Mouse (Mus musculus) liver, embryonic 15.5 days (tissue): ENCODE measurements at regions not wholly inside any gene's neighbourhood (a gene's known extent, or its start where the extent isn't known, plus 50 kb on each side); places are given as distances from the start of the nearest gene placed in this dataset.

Source experiments
- ATAC-seq: fragments of 200-750 bp; cut with Nextera tagmentation; 2 replicates; pipeline ENCODE4 v1.8.0; 2017; ENCODE audit warnings: moderate number of reproducible peaks, mild to moderate bottlenecking, moderate library complexity; ENCODE audit not compliant: insufficient read depth
- H3K27ac ChIP-seq: fragments of 300-500 bp; sonication (generic); replicated peaks from 2 replicates; pipeline ENCODE4 v1.5.1; 2015; ENCODE audit warnings: mild to moderate bottlenecking, inconsistent platforms
- H3K27me3 ChIP-seq: fragments of 300-500 bp; sonication (generic); 2 replicates; pipeline ENCODE4 v1.6.1; 2015; ENCODE audit warnings: mild to moderate bottlenecking, inconsistent platforms
- H3K36me3 ChIP-seq: fragments of 300-500 bp; sonication (generic); replicated peaks from 2 replicates; pipeline ENCODE4 v1.6.1; 2015; ENCODE audit warnings: moderate library complexity, mild to moderate bottlenecking, inconsistent platforms
- H3K4me1 ChIP-seq: fragments of 300-500 bp; sonication (generic); replicated peaks from 2 replicates; pipeline ENCODE4 v1.6.1; 2015; ENCODE audit warnings: inconsistent platforms
- H3K4me2 ChIP-seq: fragments of 300-500 bp; sonication (generic); 2 replicates; pipeline ENCODE4 v1.6.1; 2015; ENCODE audit warnings: moderate library complexity, mild to moderate bottlenecking, inconsistent platforms
- H3K4me3 ChIP-seq: fragments of 300-500 bp; sonication (generic); replicated peaks from 2 replicates; pipeline ENCODE4 v1.5.1; 2015; ENCODE audit warnings: mild to moderate bottlenecking, inconsistent platforms
- H3K9ac ChIP-seq: fragments of 300-500 bp; sonication (generic); 2 replicates; pipeline ENCODE4 v1.6.1; 2015; ENCODE audit warnings: moderate library complexity, mild to moderate bottlenecking, inconsistent platforms
- H3K9me3 ChIP-seq: fragments of 300-500 bp; sonication (generic); replicated peaks from 2 replicates; pipeline ENCODE4 v1.6.1; 2016; ENCODE audit warnings: inconsistent platforms
- WGBS: fragments of 180-500 bp; shearing (Covaris S2); methylation state at CpG from one replicate; pipeline ENCODE4 v1.1.7; 2015; ENCODE audit warnings: mixed read lengths; ENCODE audit not compliant: insufficient replicate concordance; 5-methylcytosine and 5-hydroxymethylcytosine counted together

DNA sequence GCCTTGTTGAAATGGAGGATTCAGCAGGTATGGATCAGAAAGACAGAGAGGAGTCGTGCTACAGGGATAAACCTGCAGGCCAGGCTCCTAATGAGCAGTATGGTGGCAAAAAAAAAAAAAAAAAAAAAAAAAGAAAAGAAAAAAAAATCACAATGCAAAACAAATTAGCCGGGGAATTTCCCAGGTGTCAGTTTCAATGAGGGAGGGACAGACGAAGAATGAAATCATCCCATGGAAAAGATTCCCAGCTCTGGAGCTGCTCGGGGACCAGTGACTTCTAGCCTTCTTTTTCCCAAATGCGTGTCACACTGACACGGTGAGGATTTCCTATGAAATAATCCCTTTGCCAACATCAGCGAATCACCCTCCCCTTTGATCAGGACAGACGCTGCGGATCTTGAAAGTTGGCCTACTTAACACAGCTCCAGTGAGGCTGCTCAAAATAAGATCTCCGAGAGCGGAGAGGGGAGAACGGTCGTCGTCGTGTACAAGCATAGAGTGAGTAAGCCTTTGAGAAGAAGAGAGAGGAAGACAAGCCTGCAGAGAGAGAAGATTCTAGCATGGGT lies 368.5 kb upstream of the Jarid2 start:
- no peaks in the 10 kb centered on the region for H3K9me3 ChIP-seq

DNA sequence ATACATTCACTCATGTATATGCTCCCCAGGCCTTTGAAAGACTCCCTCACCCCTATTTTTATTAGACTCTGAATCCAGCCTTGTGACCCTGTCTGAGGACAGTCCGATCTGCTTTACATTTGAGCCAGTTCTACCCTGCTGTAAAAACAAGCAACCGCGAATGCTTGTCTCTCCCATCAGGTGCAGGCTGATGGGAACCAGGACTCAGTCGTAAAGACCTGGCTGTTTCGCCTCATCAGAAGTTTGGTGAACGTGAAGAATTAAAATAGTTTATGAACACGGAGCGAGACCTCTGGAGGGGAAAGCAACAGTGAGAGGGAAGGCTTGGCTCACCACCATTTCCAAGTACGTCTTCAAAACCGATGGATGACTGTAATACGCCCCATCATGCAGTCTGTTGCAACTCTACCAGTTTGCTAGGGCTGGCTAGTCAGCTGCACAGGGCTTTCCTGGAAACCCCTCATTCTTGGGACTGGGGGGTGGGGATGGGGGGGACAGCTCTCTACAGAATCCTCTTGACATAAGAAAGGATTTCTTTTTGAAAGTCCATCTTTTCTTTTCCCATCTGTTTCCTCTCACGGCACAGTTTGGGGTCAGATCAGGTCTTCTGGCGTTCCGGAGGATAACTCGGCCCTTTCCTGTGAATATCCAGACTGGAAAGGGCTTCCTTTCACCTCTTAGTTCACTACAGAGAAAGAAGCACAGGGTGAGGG lies 366.8 kb upstream of the Jarid2 start:
- Histone ChIP-seq H3K36me3 (no peaks in the 10 kb centered on the region), H3K4me3 (no peak overlapping the region), H3K27me3 (no peaks in the 10 kb centered on the region), H3K9me3 (no peaks in the 10 kb centered on the region), H3K9ac (no peak overlapping the region), H3K4me1 (no peaks in the 10 kb centered on the region), H3K4me2 (no peak overlapping the region), H3K27ac (no peak overlapping the region)
- 58% methylated on average over 15 of the region's 15 CpGs for WGBS
- no peak for ATAC-seq

More for the DNA sequence above, 368.5 kb upstream of the Jarid2 start:
- Histone ChIP-seq H3K27me3 (no peaks in the 10 kb centered on the region), H3K36me3 (no peaks in the 10 kb centered on the region), H3K4me1 (no peaks in the 10 kb centered on the region), H3K9ac (no peak overlapping the region), H3K27ac (no peak overlapping the region), H3K4me3 (no peak overlapping the region), H3K4me2 (no peak overlapping the region)
- ATAC-seq = no peak
- WGBS = 70% methylated on average over 15 of the region's 15 CpGs

DNA sequence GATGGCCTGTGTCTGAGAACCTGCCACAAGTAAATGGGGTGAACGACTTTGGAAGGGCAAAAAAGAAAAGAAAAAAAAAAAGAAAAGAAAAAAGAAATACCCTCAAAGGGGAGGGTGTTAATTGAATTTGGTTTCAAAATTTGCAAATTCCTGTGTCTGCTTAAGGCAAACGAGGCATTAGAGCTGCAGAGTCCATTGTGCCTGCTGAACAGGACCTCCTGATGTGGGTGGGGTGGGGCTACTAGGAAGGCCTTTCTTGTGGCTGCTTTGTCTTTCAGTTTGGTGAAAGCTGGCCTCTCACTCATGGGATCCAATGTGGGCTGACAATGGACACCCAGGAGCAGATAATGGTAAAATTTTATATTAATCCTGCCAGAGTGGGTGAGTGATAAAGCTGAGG lies 366.3 kb upstream of the Jarid2 start:
- no peak overlapping the region for H3K9ac ChIP-seq
- no peaks in the 10 kb centered on the region for H3K4me1 ChIP-seq
- 35% methylated on average over 2 of the region's 2 CpGs for WGBS
- no peaks in the 10 kb centered on the region for H3K27me3 ChIP-seq
- H3K9me3 ChIP-seq = no peaks in the 10 kb centered on the region
- no peak for ATAC-seq
- no peak overlapping the region for H3K4me3 ChIP-seq
- no peak overlapping the region for H3K4me2 ChIP-seq
- H3K36me3 ChIP-seq = no peaks in the 10 kb centered on the region
- H3K27ac ChIP-seq = no peak overlapping the region

DNA sequence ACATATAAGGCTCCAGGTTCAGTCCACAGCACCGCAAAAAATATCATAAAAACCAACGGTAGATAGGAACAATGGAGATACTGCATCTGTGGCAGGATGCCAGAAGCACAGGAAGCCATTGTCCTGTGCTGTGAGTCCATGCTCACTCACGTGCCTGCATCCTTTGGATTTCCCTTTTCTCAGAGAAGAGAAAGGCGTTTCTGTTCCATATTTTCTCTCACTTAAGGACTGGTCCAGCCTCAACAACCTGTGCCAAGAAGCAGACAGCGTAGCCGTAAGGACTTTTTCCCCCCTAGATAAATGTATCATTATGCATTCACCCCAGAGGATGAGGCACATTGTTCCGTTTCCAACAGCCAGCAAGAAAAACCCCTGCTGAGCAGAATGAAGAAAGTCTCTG lies 360.0 kb upstream of the Jarid2 start:
- no peak for ATAC-seq
- Histone ChIP-seq H3K27me3 (no peaks in the 10 kb centered on the region), H3K4me1 (no peaks in the 10 kb centered on the region), H3K36me3 (no peaks in the 10 kb centered on the region), H3K4me3 (no peak overlapping the region), H3K4me2 (no peak overlapping the region), H3K9me3 (no peaks in the 10 kb centered on the region), H3K9ac (no peak overlapping the region), H3K27ac (no peak overlapping the region)
- WGBS = 62% methylated on average over 7 of the region's 7 CpGs

DNA sequence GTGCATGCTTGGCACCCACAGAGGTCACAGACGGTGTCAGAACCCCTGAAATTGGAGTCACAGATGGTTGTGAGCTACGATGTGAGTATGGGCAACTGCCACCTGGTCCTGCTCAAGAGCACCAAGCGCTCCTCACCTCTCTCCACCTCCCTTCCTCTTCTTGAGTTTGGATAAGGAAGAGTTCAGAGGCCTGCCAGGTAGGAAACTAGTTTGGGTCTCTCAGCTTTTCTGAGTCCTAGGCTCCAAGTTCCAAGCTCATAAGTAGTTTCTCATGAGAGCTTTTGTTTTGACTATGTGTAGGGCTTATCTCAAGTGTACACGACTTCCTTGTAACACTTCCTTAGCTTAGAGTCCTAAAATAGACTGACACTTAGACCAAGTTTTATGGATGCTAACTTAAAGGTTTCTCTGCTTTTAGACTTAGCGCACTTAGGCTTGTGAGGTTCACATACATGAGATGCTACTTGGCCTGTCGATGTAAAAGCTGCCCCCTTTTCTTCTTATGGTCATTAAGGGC lies 356.9 kb upstream of the Jarid2 start:
- Histone ChIP-seq H3K4me3 (no peak overlapping the region), H3K27me3 (no peaks in the 10 kb centered on the region), H3K9ac (no peak overlapping the region), H3K4me2 (no peak overlapping the region), H3K9me3 (no peaks in the 10 kb centered on the region), H3K36me3 (no peaks in the 10 kb centered on the region), H3K27ac (no peak overlapping the region), H3K4me1 (no peaks in the 10 kb centered on the region)
- no peak for ATAC-seq
- 21% methylated on average over 6 of the region's 6 CpGs for WGBS

DNA sequence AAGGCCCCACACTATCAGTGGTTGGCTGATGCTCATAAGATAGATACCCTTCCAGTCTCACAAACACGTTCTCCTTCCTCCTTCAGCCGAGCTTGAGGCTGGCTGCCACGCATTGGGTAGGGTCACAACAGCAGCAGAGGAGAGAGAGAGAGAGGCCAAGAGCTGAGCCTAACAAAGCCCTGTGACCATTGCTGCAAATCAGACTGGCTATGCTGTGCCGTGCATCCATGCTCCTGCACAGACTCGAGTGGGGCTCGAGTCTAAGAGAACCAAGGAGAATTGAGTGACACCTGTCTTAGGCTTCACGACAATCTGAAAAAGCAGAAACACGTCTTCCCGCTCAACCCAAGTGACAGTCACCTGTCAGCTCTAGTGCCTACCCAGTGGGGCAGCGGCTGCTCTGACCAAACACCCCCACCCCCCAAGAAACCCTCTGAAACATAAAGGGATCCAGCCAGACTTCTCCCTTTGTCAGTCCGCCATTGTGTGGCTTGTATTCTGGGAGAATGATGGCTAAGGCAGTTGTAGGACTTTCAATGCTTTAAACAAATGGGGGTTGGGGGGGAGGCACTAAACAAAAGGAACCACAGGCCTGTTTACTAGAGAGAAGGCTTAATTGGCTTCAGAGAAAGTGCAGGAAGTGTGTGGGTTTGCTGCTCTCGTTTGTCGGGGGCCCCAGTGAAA lies 353.7 kb upstream of the Jarid2 start:
- Histone ChIP-seq H3K4me1 (no peaks in the 10 kb centered on the region), H3K4me3 (no peak overlapping the region), H3K4me2 (no peak overlapping the region), H3K9me3 (no peaks in the 10 kb centered on the region), H3K27ac (no peak overlapping the region), H3K36me3 (no peaks in the 10 kb centered on the region), H3K27me3 (no peaks in the 10 kb centered on the region), H3K9ac (no peak overlapping the region)
- ATAC-seq = no peak
- 23% methylated on average over 13 of the region's 13 CpGs for WGBS

DNA sequence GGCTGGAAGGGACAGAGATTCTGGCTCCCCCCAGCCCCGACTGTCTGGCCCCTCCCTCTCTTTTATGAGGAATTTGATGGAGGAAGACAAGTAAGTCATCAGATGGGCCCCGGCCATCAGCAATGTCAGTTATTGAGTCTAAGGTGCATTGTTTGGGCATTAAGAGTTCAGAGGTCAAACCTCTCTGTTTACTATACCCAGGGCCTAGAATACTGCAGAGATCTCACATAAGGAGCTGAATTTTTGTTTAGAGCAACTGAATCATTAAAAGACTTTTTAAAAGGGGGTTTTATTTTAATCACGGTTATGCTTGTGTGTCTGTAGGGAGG lies 353.1 kb upstream of the Jarid2 start:
- no peak overlapping the region for H3K9ac ChIP-seq
- no peak for ATAC-seq
- no peaks in the 10 kb centered on the region for H3K36me3 ChIP-seq
- WGBS = 35% methylated on average over 3 of the region's 3 CpGs
- no peak overlapping the region for H3K4me3 ChIP-seq
- no peaks in the 10 kb centered on the region for H3K4me1 ChIP-seq
- no peak overlapping the region for H3K27ac ChIP-seq
- H3K4me2 ChIP-seq = no peak overlapping the region
- no peaks in the 10 kb centered on the region for H3K27me3 ChIP-seq
- H3K9me3 ChIP-seq = no peaks in the 10 kb centered on the region

DNA sequence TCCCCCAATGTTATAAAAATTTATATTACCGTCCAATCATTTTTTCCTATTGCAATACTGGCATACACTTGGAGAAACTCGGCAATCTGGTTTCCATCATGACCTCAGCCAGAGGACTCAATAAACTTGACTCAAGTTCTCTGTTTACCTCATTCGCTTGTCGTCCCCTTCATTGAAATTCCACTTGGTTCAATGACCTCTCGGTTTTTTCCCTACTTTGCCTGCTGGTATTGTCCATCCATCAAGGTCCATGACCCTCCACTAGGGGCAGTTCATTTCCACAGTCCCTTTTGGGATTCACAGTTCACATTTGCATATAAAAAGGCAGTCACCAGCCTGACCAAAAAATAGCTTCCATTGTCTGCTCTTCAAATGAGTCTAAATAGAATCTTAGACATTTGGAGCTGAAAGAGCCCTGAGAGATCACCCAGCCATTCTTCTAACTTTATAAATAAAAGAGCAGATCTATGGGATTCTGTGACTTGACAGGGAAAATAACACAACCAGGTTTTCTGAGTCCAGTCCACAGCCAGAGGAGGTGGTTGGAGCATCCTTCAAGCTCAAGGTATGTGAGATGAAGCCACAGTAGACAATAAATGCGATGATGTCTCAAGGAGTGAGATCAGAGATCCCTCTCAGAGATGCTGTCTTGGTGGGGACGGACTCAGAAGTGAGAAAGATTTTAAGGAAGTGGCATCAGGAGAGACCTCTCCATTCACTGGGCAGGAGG lies 347.4 kb upstream of the Jarid2 start:
- Histone ChIP-seq H3K4me3 (no peak overlapping the region), H3K4me2 (no peak overlapping the region), H3K9ac (no peak overlapping the region), H3K4me1 (no peaks in the 10 kb centered on the region), H3K9me3 (no peaks in the 10 kb centered on the region), H3K27ac (no peak overlapping the region), H3K36me3 (no peaks in the 10 kb centered on the region), H3K27me3 (no peaks in the 10 kb centered on the region)
- no peak for ATAC-seq
- 63% methylated on average over 7 of the region's 7 CpGs for WGBS

DNA sequence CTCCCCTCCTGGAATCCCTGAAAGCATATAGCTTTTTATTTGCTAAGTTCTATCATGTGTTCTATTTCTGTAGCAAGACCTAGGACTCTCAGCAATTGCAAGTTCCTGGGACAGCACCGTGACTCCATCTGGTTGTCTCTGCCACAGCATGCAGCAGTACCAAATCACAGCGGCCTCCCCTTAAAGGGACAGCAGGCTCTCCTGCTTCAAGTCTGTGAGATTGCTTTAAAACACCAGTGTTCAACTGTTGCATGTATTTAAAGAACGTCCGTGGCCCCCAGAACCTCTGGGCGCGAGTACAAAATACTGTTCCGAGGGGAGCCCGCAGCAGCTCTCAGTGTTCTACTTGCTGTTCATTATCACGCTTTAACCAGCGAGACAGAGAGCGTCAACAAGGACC lies 346.0 kb upstream of the Jarid2 start:
- Histone ChIP-seq H3K4me3 (no peak overlapping the region), H3K27me3 (no peaks in the 10 kb centered on the region), H3K9ac (no peak overlapping the region), H3K36me3 (no peaks in the 10 kb centered on the region), H3K9me3 (no peaks in the 10 kb centered on the region), H3K27ac (no peak overlapping the region), H3K4me2 (no peak overlapping the region), H3K4me1 (no peaks in the 10 kb centered on the region)
- ATAC-seq = no peak
- WGBS = 62% methylated on average over 11 of the region's 11 CpGs

DNA sequence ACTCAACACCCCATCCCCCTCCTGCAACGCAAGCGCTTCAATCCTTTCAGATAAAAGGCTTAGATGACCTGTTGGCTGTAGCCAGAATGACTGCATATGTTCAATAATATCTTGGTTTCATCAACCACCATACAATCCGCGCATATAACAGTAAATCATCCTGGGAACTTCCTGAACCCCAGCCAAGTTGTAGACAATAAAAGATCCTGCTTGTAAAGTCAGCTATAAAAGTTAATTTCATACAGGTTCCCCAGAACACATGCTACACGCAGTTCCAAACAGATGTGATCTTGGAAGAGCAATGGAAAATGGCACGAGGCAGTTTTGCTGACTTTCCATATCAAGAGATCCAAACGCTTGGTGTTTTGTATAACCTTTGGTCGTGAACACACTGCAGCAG lies 342.5 kb upstream of the Jarid2 start:
- no peaks in the 10 kb centered on the region for H3K36me3 ChIP-seq
- no peak overlapping the region for H3K27ac ChIP-seq
- H3K4me1 ChIP-seq = no peaks in the 10 kb centered on the region
- no peak for ATAC-seq
- no peaks in the 10 kb centered on the region for H3K9me3 ChIP-seq
- no peaks in the 10 kb centered on the region for H3K27me3 ChIP-seq
- no peak overlapping the region for H3K4me3 ChIP-seq
- H3K9ac ChIP-seq = no peak overlapping the region
- WGBS = 65% methylated on average over 8 of the region's 8 CpGs
- H3K4me2 ChIP-seq = no peak overlapping the region

DNA sequence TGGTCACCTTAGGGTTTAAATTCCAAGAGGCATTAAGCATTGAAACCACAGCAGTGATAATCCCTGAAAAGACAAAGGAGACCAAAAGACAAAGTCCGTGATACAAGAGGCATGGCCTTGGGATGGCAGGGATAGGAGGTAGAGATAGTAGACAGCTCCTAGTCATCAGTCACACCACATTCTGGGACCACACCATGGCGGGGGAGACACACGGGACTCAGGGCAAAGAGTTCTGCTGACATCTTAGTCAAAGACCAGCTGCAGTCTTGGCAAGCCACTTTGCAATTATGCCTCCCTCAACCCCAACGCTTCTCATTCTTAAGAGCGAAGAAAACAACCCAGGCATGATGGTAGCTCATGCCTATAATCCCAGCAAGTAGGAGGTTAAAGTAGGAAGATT lies 339.6 kb upstream of the Jarid2 start:
- Histone ChIP-seq H3K27ac (no peak overlapping the region), H3K9me3 (no peaks in the 10 kb centered on the region), H3K4me1 (no peaks in the 10 kb centered on the region), H3K9ac (no peak overlapping the region), H3K4me3 (no peak overlapping the region), H3K36me3 (no peaks in the 10 kb centered on the region), H3K27me3 (no peaks in the 10 kb centered on the region), H3K4me2 (no peak overlapping the region)
- no peak for ATAC-seq
- 67% methylated on average over 5 of the region's 5 CpGs for whole genome bisulfite sequencing
